Mouse (Mus musculus) hindbrain, embryonic 11.5 days (tissue): ENCODE results near the gene Sec14l2. TPM values are rescaled to one million over a fixed set of nuclear protein-coding genes. Genes with fewer than 3 reads are reported as not detected.
"Not testable (repeated sequence)": the region's sequence is repeated elsewhere in the genome, so short reads cannot be mapped to it uniquely, and the experiment has no call there.

Source experiments
- ATAC-seq: fragments of 200-750 bp; cut with Nextera tagmentation; 2 replicates; pipeline ENCODE4 v1.8.0; 2017; ENCODE audit warnings: mild to moderate bottlenecking, moderate TSS enrichment, moderate library complexity; ENCODE audit not compliant: low FRiP score
- DNase-seq: peaks from one replicate; pipeline ENCODE4 v3.0.0-alpha.2; 2015; ENCODE audit warnings: low spot score
- H3K27ac ChIP-seq: fragments of 300-500 bp; sonication (generic); 2 replicates; pipeline ENCODE4 v1.5.1; 2014; ENCODE audit warnings: mild to moderate bottlenecking, low read depth, low read length
- H3K27me3 ChIP-seq: fragments of 300-500 bp; sonication (generic); 2 replicates; pipeline ENCODE4 v1.6.1; 2014; ENCODE audit warnings: mild to moderate bottlenecking, low read length, moderate library complexity, mixed read lengths; ENCODE audit not compliant: control insufficient read depth, insufficient read depth
- H3K36me3 ChIP-seq: fragments of 300-500 bp; sonication (generic); 2 replicates; pipeline ENCODE4 v1.6.1; 2014; ENCODE audit warnings: mild to moderate bottlenecking, low read length, moderate library complexity, mixed read lengths; ENCODE audit not compliant: control insufficient read depth, insufficient read depth
- H3K4me1 ChIP-seq: fragments of 300-500 bp; sonication (generic); replicated peaks from 2 replicates; pipeline ENCODE4 v1.6.1; 2014; ENCODE audit warnings: low read length, mixed read lengths; ENCODE audit not compliant: control insufficient read depth, insufficient read depth
- H3K4me2 ChIP-seq: fragments of 300-500 bp; sonication (generic); replicated peaks from 2 replicates; pipeline ENCODE4 v1.6.1; 2014; ENCODE audit warnings: mild to moderate bottlenecking, low read depth, low read length
- H3K4me3 ChIP-seq: fragments of 300-500 bp; sonication (generic); 2 replicates; pipeline ENCODE4 v1.5.1; 2014; ENCODE audit warnings: low read depth, low read length
- H3K9ac ChIP-seq: fragments of 300-500 bp; sonication (generic); 2 replicates; pipeline ENCODE4 v1.6.1; 2014; ENCODE audit warnings: low read depth, low read length
- H3K9me3 ChIP-seq: fragments of 300-500 bp; sonication (generic); 2 replicates; pipeline ENCODE4 v1.6.1; 2016; ENCODE audit warnings: low read length; ENCODE audit not compliant: control insufficient read depth
- WGBS: fragments of 180-500 bp; shearing (Covaris S2); extraction: QIAGEN DNeasy Blood & Tissue Kit; methylation state at CpG from one replicate; pipeline ENCODE4 v1.1.7; 2014; 5-methylcytosine and 5-hydroxymethylcytosine counted together
- polyA plus RNA-seq: library from polyadenylated mRNA; unstranded; fragments of >200 nt; fragmentation: Nextera tagmentation; extraction: Ambion mirVana; gene quantifications from 2 replicates; pipeline ENCODE4 v1.2.1, GENCODE M21; 2014

Sec14l2 gene
- polyA plus RNA-seq, 1 experiment from 2014 or later, result 2.1 TPM

GRCm38 (mm10) chr11:4138964-4139363, 15.7 kb upstream of the Sec14l2 start:
- H3K36me3 ChIP-seq, result peaks cover 5% of the 10 kb centered on the region; the same call in 1 of the 2 replicates

GRCm38 (mm10) chr11:4134986-4135935, 12.0 kb upstream of the Sec14l2 start, which contains the start of gene Rnf215:
Gene Rnf215 (plus strand): TSS chr11:4135202.
- ATAC-seq (peak; percentile 93), DNase-seq (peak; percentile 94)
- Histone ChIP-seq H3K4me2 (peak within 1 kb of the TSS; percentile 72), H3K27me3 (no peaks in the 10 kb centered on the region), H3K36me3 (peaks cover 3% of the 10 kb centered on the region; the same call in 1 of the 2 replicates), H3K4me1 (peaks cover 5% of the 10 kb centered on the region; the same call in 1 of the 2 replicates), H3K4me3 (peak within 1 kb of the TSS; percentile 64), H3K9ac (peak within 1 kb of the TSS; percentile 79), H3K9me3 (no peaks in the 10 kb centered on the region), H3K27ac (peak within 1 kb of the TSS; percentile 47)
- 2% methylated on average over 57 of the region's 66 CpGs for WGBS

More at GRCm38 (mm10) chr11:4138964-4139363, 15.7 kb upstream of the Sec14l2 start:
- no peaks in the 10 kb centered on the region for H3K9me3 ChIP-seq
- 68% methylated on average over 2 of the region's 2 CpGs for WGBS
- H3K27ac ChIP-seq, result no peak overlapping the region
- no peak overlapping the region for H3K9ac ChIP-seq
- H3K27me3 ChIP-seq, result no peaks in the 10 kb centered on the region
- H3K4me1 ChIP-seq, result peaks cover 5% of the 10 kb centered on the region; the same call in 1 of the 2 replicates
- H3K4me3 ChIP-seq, result no peak overlapping the region
- H3K4me2 ChIP-seq, result no peak overlapping the region
- ATAC-seq, result no peak
- DNase-seq, result no peak

- Histone ChIP-seq H3K4me3 (no peak overlapping the region), H3K4me1 (peaks cover 5% of the 10 kb centered on the region; the same call in 1 of the 2 replicates), H3K27ac (no peak overlapping the region), H3K9ac (no peak overlapping the region), H3K4me2 (no peak overlapping the region), H3K9me3 (no peaks in the 10 kb centered on the region), H3K36me3 (peaks cover 2% of the 10 kb centered on the region; the same call in 1 of the 2 replicates), H3K27me3 (no peaks in the 10 kb centered on the region)
- no peak for DNase-seq
- 60% methylated on average over 6 of the region's 6 CpGs for WGBS
- no peak; the same call in 1 of the 2 replicates for ATAC-seq
Measured at GRCm38 (mm10) chr11:4134400-4134799, 11.2 kb upstream of the Sec14l2 start.

GRCm38 (mm10) chr11:4133450-4133849, 10.2 kb upstream of the Sec14l2 start:
- H3K9me3 ChIP-seq, result no peaks in the 10 kb centered on the region
- peaks cover 5% of the 10 kb centered on the region; the same call in 1 of the 2 replicates for H3K4me1 ChIP-seq
- no peak overlapping the region for H3K4me2 ChIP-seq
- no peak overlapping the region for H3K4me3 ChIP-seq
- ATAC-seq, result no peak
- H3K9ac ChIP-seq, result no peak overlapping the region
- 56% methylated on average over 3 of the region's 3 CpGs for WGBS
- peak; percentile 35 for DNase-seq
- H3K27ac ChIP-seq, result no peak overlapping the region
- no peaks in the 10 kb centered on the region for H3K27me3 ChIP-seq
- H3K36me3 ChIP-seq, result peaks cover 2% of the 10 kb centered on the region; the same call in 1 of the 2 replicates

GRCm38 (mm10) chr11:4128461-4128860, 5.2 kb upstream of the Sec14l2 start:
- not testable (repeated sequence) for DNase-seq, H3K27ac ChIP-seq, ATAC-seq, H3K36me3 ChIP-seq, H3K9me3 ChIP-seq, H3K27me3 ChIP-seq, H3K4me3 ChIP-seq, H3K4me1 ChIP-seq, H3K9ac ChIP-seq, H3K4me2 ChIP-seq
- 91% methylated on average over 4 of the region's 4 CpGs for WGBS

- Histone ChIP-seq H3K27me3 (no peaks in the 10 kb centered on the region), H3K9ac (no peak overlapping the region), H3K27ac (no peak overlapping the region), H3K36me3 (no peaks in the 10 kb centered on the region), H3K4me2 (no peak overlapping the region), H3K4me3 (no peak overlapping the region), H3K4me1 (no peaks in the 10 kb centered on the region), H3K9me3 (no peaks in the 10 kb centered on the region)
- no peak for DNase-seq
- no peak for ATAC-seq
- WGBS, result 91% methylated on average over 1 of the region's 1 CpGs
Measured at GRCm38 (mm10) chr11:4127059-4127458, 3.8 kb upstream of the Sec14l2 start.

GRCm38 (mm10) chr11:4123922-4124321, 707 bp upstream of the Sec14l2 start:
- Histone ChIP-seq H3K9me3 (no peaks in the 10 kb centered on the region), H3K36me3 (no peaks in the 10 kb centered on the region), H3K27ac (no peak overlapping the region), H3K4me2 (no peak overlapping the region), H3K4me3 (no peak overlapping the region), H3K4me1 (no peaks in the 10 kb centered on the region), H3K9ac (no peak overlapping the region), H3K27me3 (peaks cover 3% of the 10 kb centered on the region)
- DNase-seq, result peak; percentile 47
- 67% methylated on average over 5 of the region's 5 CpGs for WGBS
- no peak for ATAC-seq

- 80% methylated on average over 5 of the region's 5 CpGs for WGBS
- H3K9ac ChIP-seq, result no peak overlapping the region
- no peaks in the 10 kb centered on the region for H3K9me3 ChIP-seq
- 0 out of 2 replicates have a peak, but pooled peaks cover 3% of the 10 kb centered on the region for H3K4me1 ChIP-seq
- no peak for DNase-seq
- no peak overlapping the region for H3K4me3 ChIP-seq
- ATAC-seq, result no peak
- no peaks in the 10 kb centered on the region for H3K36me3 ChIP-seq
- H3K27ac ChIP-seq, result no peak overlapping the region
- H3K27me3 ChIP-seq, result peaks cover 6% of the 10 kb centered on the region
- H3K4me2 ChIP-seq, result no peak overlapping the region
Measured at GRCm38 (mm10) chr11:4122226-4122625, 989 bp downstream of the Sec14l2 start.
